Mouse (Mus musculus): ENCODE measurements around the gene G3bp1. TPM values are rescaled to one million over a fixed set of nuclear protein-coding genes. Genes with fewer than 3 reads are reported as not detected.

Gene G3bp1
- polyA plus RNA-seq, 1 experiment from 2014 or later = 86.6 TPM

DNA sequence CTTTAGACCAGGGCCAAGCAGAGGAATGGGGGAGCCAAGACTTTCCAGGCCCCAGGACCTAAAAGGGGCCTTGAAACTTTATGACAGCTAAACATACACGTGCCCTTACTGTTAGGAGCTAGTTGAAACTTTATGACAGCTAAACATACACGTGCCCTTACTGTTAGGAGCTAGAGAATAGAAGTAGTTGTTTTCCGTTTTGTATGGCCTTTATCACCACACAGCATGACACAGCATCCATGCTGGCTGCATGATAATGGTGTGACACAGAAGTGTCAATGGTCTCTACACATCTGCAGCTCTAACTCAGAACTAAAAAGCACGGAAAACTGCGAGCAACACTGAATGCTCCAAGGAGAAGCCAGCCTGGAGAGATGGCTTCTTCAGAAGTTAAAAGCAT is 48.2 kb downstream of the G3bp1 start:
- no peak for ATAC-seq
- H3K4me2 ChIP-seq (ENCODE audit: low read length) = no peak overlapping the region
- no peak overlapping the region for H3K4me3 ChIP-seq (ENCODE audit: low read length)
- no peak overlapping the region for H3K9ac ChIP-seq (ENCODE audit: low read depth, low read length)
- no peak overlapping the region for H3K27ac ChIP-seq (ENCODE audit: low read depth, low read length)
- H3K27me3 ChIP-seq (replicated peaks; ENCODE audit: control insufficient read depth, insufficient read depth, low read length) = no peaks in the 10 kb centered on the region
- no peaks in the 10 kb centered on the region for H3K4me1 ChIP-seq (ENCODE audit: control insufficient read depth, insufficient read depth, low read depth, low read length)
- no peaks in the 10 kb centered on the region for H3K36me3 ChIP-seq (ENCODE audit: control insufficient read depth, insufficient read depth, low read length)
- 63% methylated on average over 5 of the region's 5 CpGs for WGBS
- H3K9me3 ChIP-seq (ENCODE audit: control insufficient read depth, low read length) = no peaks in the 10 kb centered on the region

DNA sequence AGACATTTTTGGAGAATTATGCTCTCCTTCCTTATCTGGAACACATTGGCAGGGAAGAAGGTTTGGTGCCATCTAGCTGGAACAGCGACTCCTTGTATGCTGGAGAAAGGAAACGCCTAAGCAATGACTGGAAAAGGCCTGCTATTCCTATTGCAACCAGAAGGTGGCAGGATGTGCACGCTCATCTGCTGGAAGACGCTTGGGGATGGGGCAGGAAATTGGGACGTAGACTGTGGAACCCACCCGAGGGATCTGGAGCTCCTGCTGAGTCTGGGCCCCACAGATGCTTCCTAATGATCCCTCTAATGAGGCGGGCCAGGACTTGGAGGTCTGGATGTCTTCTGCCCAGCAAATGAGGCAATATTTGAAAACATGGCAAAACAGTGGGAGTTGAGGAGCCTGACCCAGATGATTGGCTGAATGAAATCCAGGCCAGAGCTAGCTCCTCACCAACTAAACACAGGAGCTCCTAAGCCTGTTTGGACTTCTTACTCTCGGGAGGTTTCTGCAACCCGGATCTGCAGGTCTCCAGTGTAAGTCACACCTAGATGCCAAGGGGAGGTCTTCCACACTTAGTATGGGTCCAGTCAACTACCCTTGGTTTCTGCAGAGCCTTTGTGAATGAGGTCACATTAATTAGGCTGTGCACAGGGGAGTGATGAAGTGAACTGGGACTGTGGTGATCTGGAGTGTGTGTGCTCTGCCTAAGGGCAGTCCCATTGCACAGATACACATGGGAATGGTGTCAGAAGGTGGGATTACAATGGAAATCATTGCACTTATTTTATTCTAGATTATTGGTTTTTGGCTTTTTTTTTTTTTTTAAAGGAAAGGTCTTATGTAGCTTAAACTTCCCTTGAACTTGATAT is 49.6 kb downstream of the G3bp1 start:
- no peak overlapping the region for H3K4me3 ChIP-seq (ENCODE audit: low read length)
- no peaks in the 10 kb centered on the region for H3K4me1 ChIP-seq (ENCODE audit: control insufficient read depth, insufficient read depth, low read depth, low read length)
- no peaks in the 10 kb centered on the region for H3K9me3 ChIP-seq (ENCODE audit: control insufficient read depth, low read length)
- H3K27ac ChIP-seq (ENCODE audit: low read depth, low read length) = no peak overlapping the region
- H3K4me2 ChIP-seq (ENCODE audit: low read length) = peak overlapping the region; percentile 28
- peak; percentile 82 for ATAC-seq
- peak overlapping the region; percentile 12 for H3K9ac ChIP-seq (ENCODE audit: low read depth, low read length)
- WGBS = 9% methylated on average over 9 of the region's 9 CpGs
- H3K27me3 ChIP-seq (replicated peaks; ENCODE audit: control insufficient read depth, insufficient read depth, low read length) = no peaks in the 10 kb centered on the region
- H3K36me3 ChIP-seq (ENCODE audit: control insufficient read depth, insufficient read depth, low read length) = no peaks in the 10 kb centered on the region

DNA sequence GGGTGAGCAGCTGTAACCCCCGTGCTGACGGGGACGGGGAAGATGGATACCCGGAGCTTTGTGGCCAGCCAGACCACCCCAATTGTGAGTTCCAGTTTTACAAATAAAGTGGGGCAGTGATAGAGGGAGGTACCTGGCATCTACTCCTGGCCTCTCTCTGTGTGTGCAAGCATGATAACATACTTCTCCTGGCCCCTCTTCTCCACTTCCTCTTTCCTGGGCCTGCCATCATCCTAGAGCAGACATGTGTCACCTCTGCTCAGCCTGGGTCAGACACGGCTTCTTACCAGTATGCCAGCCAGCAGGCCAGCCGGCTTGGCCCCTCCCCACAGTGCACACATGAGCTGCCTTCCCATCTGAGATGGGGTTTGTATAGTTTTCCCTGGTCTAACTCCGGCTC is 61.3 kb downstream of the G3bp1 start:
- no peak for ATAC-seq

DNA sequence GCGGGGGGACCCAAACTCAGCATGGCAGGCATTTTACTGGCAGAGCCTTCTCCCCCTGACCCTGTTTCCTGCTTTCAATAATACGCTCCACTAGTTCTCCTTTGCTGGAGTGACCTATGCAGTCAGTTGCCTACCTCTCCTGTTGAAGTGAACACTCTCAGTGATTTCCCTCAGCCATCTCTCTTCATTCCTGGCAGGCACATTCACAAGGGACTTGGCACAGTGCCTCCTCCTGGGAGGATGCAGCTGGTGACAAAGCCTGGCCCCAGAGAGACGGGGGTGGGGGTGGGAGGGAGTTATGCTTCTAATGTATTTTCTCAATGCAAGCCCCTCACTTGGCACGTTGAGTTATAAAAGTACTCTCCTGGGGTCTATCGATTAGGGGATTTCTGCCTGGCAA is 63.9 kb downstream of the G3bp1 start:
- Histone ChIP-seq H3K9me3 (ENCODE audit: control insufficient read depth, low read length) (no peaks in the 10 kb centered on the region), H3K27me3 (replicated peaks; ENCODE audit: control insufficient read depth, insufficient read depth, low read length) (no peaks in the 10 kb centered on the region), H3K4me3 (ENCODE audit: low read length) (no peak overlapping the region), H3K36me3 (ENCODE audit: control insufficient read depth, insufficient read depth, low read length) (peaks cover 2% of the 10 kb centered on the region; the same call in 1 of the 2 replicates), H3K4me2 (ENCODE audit: low read length) (no peak overlapping the region), H3K27ac (ENCODE audit: low read depth, low read length) (0 out of 2 replicates have a peak overlapping the region, but pooled peaks have one; percentile 48), H3K4me1 (ENCODE audit: control insufficient read depth, insufficient read depth, low read depth, low read length) (peaks cover 8% of the 10 kb centered on the region; the same call in 1 of the 2 replicates), H3K9ac (ENCODE audit: low read depth, low read length) (no peak overlapping the region)
- ATAC-seq = 0 out of 2 replicates have a peak, but pooled peaks have one; percentile 45
- WGBS = 40% methylated on average over 5 of the region's 5 CpGs

More for the DNA sequence above, 61.3 kb downstream of the G3bp1 start:
- H3K36me3 ChIP-seq (ENCODE audit: control insufficient read depth, insufficient read depth, low read length) = peaks cover 2% of the 10 kb centered on the region; the same call in 1 of the 2 replicates
- no peak overlapping the region for H3K27ac ChIP-seq (ENCODE audit: low read depth, low read length)
- H3K9me3 ChIP-seq (ENCODE audit: control insufficient read depth, low read length) = no peaks in the 10 kb centered on the region
- H3K9ac ChIP-seq (ENCODE audit: low read depth, low read length) = no peak overlapping the region
- H3K4me2 ChIP-seq (ENCODE audit: low read length) = no peak overlapping the region
- 82% methylated on average over 7 of the region's 7 CpGs for WGBS
- H3K4me3 ChIP-seq (ENCODE audit: low read length) = no peak overlapping the region
- H3K4me1 ChIP-seq (ENCODE audit: control insufficient read depth, insufficient read depth, low read depth, low read length) = peaks cover 8% of the 10 kb centered on the region; the same call in 1 of the 2 replicates
- H3K27me3 ChIP-seq (replicated peaks; ENCODE audit: control insufficient read depth, insufficient read depth, low read length) = no peaks in the 10 kb centered on the region

DNA sequence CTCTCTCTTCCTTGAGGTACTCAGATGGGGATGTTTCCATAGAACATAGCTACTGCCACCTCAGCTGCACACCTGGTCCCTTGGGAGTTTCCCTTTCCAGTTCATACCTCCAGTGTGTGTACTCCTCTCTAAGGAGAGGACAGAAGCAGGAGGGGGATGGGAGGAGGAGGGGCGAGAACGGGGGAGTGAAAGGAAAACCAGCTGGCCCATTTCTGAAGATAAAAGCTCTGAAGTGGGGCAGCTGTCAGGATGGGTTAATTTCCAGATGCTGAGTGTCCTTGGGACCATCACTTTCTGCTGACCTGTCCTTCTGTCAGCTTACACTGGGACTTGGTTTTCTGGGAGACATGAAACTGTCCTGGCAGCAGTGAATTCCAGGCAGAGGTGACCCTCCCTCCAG is 65.3 kb downstream of the G3bp1 start:
- no peaks in the 10 kb centered on the region for H3K27me3 ChIP-seq (replicated peaks; ENCODE audit: control insufficient read depth, insufficient read depth, low read length)
- no peak overlapping the region for H3K27ac ChIP-seq (ENCODE audit: low read depth, low read length)
- H3K4me2 ChIP-seq (ENCODE audit: low read length) = no peak overlapping the region
- WGBS = 44% methylated on average over 2 of the region's 2 CpGs
- H3K36me3 ChIP-seq (ENCODE audit: control insufficient read depth, insufficient read depth, low read length) = no peaks in the 10 kb centered on the region
- no peak overlapping the region for H3K4me3 ChIP-seq (ENCODE audit: low read length)
- H3K4me1 ChIP-seq (ENCODE audit: control insufficient read depth, insufficient read depth, low read depth, low read length) = peaks cover 8% of the 10 kb centered on the region; the same call in 1 of the 2 replicates
- no peak for ATAC-seq
- no peak overlapping the region for H3K9ac ChIP-seq (ENCODE audit: low read depth, low read length)
- no peaks in the 10 kb centered on the region for H3K9me3 ChIP-seq (ENCODE audit: control insufficient read depth, low read length)

DNA sequence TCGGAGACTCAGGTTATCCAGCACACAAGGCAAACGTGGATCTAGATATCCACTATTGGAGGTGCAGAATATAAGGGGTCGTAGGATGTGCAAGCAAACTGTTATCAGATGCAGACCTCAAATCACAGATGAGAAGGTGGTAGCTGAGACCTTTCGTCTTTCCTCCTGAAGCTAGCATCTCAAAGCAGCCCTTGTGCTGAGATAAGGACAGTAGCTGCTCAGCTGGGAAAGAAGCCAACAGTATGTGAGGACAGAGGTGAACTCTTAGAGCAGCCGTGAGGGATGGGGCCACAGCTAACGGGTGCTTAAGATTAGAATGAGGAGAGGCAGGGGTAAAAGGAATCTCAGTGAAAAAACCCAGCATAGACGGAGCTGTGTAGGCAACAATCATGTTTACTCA is 72.6 kb downstream of the G3bp1 start:
- Histone ChIP-seq H3K27me3 (replicated peaks; ENCODE audit: control insufficient read depth, insufficient read depth, low read length) (no peaks in the 10 kb centered on the region), H3K36me3 (ENCODE audit: control insufficient read depth, insufficient read depth, low read length) (no peaks in the 10 kb centered on the region), H3K9me3 (ENCODE audit: control insufficient read depth, low read length) (no peaks in the 10 kb centered on the region; the same call in 1 of the 2 replicates), H3K4me3 (ENCODE audit: low read length) (no peak overlapping the region), H3K27ac (ENCODE audit: low read depth, low read length) (no peak overlapping the region), H3K4me1 (ENCODE audit: control insufficient read depth, insufficient read depth, low read depth, low read length) (no peaks in the 10 kb centered on the region), H3K9ac (ENCODE audit: low read depth, low read length) (no peak overlapping the region), H3K4me2 (ENCODE audit: low read length) (no peak overlapping the region)
- 67% methylated on average over 7 of the region's 7 CpGs for WGBS
- ATAC-seq = no peak

DNA sequence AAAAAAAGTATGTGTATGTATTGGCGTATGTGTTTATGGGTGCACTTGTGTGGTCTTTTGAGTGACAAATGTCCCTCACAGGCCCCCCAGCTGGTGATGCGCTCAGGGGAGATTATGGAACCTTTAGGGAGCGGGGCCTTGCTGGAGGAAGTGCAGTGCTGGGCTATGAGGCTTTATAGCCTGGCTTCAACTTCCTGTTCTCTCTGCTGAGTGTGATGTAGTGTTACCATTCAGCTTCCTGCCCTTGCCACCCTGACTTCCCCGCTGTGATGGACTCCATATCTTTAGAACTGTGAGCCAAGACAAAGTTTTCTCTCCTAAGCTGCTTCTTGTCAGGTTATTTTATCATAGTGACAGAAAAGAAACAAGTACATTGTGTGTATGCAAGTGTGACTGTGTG is 73.2 kb downstream of the G3bp1 start:
- no peak overlapping the region for H3K4me3 ChIP-seq (ENCODE audit: low read length)
- WGBS = 72% methylated on average over 4 of the region's 4 CpGs
- H3K4me2 ChIP-seq (ENCODE audit: low read length) = no peak overlapping the region
- no peaks in the 10 kb centered on the region for H3K36me3 ChIP-seq (ENCODE audit: control insufficient read depth, insufficient read depth, low read length)
- H3K4me1 ChIP-seq (ENCODE audit: control insufficient read depth, insufficient read depth, low read depth, low read length) = no peaks in the 10 kb centered on the region
- H3K27me3 ChIP-seq (replicated peaks; ENCODE audit: control insufficient read depth, insufficient read depth, low read length) = no peaks in the 10 kb centered on the region
- H3K27ac ChIP-seq (ENCODE audit: low read depth, low read length) = no peak overlapping the region
- no peak overlapping the region for H3K9ac ChIP-seq (ENCODE audit: low read depth, low read length)
- H3K9me3 ChIP-seq (ENCODE audit: control insufficient read depth, low read length) = no peaks in the 10 kb centered on the region; the same call in 1 of the 2 replicates
- ATAC-seq = no peak

DNA sequence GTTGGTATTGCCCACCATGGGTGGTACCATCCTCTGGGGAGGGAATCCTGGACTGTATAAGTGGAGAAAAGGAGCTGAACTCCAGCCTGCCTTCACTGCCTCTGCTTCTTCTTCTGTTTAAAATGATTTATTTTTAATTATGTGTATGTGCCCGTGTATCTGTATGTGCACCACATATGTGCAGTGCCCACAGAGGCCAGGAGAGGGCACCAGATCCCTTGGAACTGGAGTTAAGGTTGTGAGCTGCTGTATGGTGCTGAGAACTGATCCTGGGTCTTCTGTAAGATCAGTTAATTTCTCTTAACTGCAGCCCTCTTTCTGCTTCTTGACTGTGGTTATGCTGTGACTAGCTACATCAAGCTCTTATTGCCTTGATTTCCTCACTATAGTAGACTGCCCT is 76.2 kb downstream of the G3bp1 start:
- WGBS = 81% methylated on average over 1 of the region's 1 CpGs
- Histone ChIP-seq H3K27me3 (replicated peaks; ENCODE audit: control insufficient read depth, insufficient read depth, low read length) (no peaks in the 10 kb centered on the region), H3K4me1 (ENCODE audit: control insufficient read depth, insufficient read depth, low read depth, low read length) (no peaks in the 10 kb centered on the region), H3K4me2 (ENCODE audit: low read length) (no peak overlapping the region), H3K27ac (ENCODE audit: low read depth, low read length) (no peak overlapping the region), H3K9ac (ENCODE audit: low read depth, low read length) (no peak overlapping the region), H3K4me3 (ENCODE audit: low read length) (no peak overlapping the region), H3K36me3 (ENCODE audit: control insufficient read depth, insufficient read depth, low read length) (no peaks in the 10 kb centered on the region), H3K9me3 (ENCODE audit: control insufficient read depth, low read length) (no peaks in the 10 kb centered on the region; the same call in 1 of the 2 replicates)
- ATAC-seq = no peak

All from hindbrain, embryonic 16.5 days (tissue).